Mouse (Mus musculus): ENCODE measurements around the gene Ism1. TPM values are rescaled to one million over a fixed set of nuclear protein-coding genes. Genes with fewer than 3 reads are reported as not detected.

Gene Ism1
- not detected for polyA plus RNA-seq (2017; shearing (Covaris generic))

DNA sequence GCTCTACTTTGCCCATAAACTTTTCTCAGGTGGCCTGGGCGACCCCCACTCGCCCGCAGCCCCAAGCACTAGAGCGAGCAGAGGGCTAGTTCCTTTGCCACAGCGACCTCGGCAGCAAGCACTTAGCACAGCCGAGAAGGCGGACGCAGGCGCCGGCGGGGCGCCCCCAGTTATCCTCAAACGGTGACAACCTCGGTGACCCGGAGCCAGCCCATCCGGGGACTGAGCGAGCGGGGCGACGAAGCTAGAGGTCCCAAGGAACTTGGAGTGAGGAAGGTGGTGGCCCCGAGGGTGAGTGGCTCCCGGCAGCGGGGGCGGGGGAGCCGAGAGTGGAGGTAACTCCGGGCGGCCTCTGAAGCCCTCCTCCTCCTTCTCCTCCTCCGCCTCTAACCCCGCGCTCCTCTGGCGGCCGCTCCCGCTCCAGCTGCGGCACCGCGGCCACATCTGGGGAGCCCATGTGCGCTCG lies at the start of gene Ism1:
Gene Ism1 (plus strand): TSS at position 370 of the 466 bp plus-strand sequence.

Other genes with a start within 250 kb of the Ism1 start
- gene Sptlc3, start 184.3 kb upstream of the Ism1 start, polyA plus RNA-seq (2017; shearing (Covaris generic)): not detected